Mouse (Mus musculus) heart, adult 2 months (tissue): ENCODE measurements around the gene Mapk3.

ENCODE experiments used
- CTCF ChIP-seq: fragments of 200-600 bp; IDR thresholded peaks from 2 replicates; pipeline ENCODE4 v1.8.1; 2022; ENCODE audit warnings: antibody characterized with exemption, mild to moderate bottlenecking, moderate library complexity
- EP300 ChIP-seq: fragments of 200-500 bp; IDR thresholded peaks from 2 replicates; pipeline ENCODE4 v1.6.1; 2011; ENCODE audit warnings: low read depth, low read length, control low read depth; ENCODE audit not compliant: insufficient read depth
- POLR2A ChIP-seq: fragments of 200-500 bp; IDR thresholded peaks from 2 replicates; pipeline ENCODE4 v1.6.1; 2011; ENCODE audit warnings: mild to moderate bottlenecking, low read depth, low read length, control low read depth; ENCODE audit not compliant: insufficient read depth

GRCm38 (mm10) chr7:126766201-126766600, 6.8 kb downstream of the Mapk3 start, which contains the start of gene Gdpd3:
- TF ChIP-seq POLR2A (no peak), EP300 (no peak), CTCF (no peak)
